Mouse (Mus musculus) small intestine, adult 2 months (tissue): ENCODE measurements at regions not wholly inside any gene's neighbourhood (a gene's known extent, or its start where the extent isn't known, plus 50 kb on each side); places are given as distances from the start of the nearest gene placed in this dataset.

ENCODE experiments used
- H3K27ac ChIP-seq: fragments of 200-500 bp; 2 replicates; pipeline ENCODE4 v1.5.1; 2012; ENCODE audit warnings: low read depth, low read length, control low read depth, inconsistent platforms; ENCODE audit not compliant: insufficient read depth
- H3K27me3 ChIP-seq: fragments of 200-500 bp; 2 replicates; pipeline ENCODE4 v1.6.1; 2012; ENCODE audit warnings: mild to moderate bottlenecking, moderate library complexity, low read length, inconsistent platforms; ENCODE audit not compliant: control insufficient read depth, insufficient read depth
- H3K36me3 ChIP-seq: fragments of 200-500 bp; 2 replicates; pipeline ENCODE4 v1.6.1; 2012; ENCODE audit warnings: mild to moderate bottlenecking, low read length, control low read depth, inconsistent platforms; ENCODE audit not compliant: control insufficient read depth, insufficient read depth
- H3K4me1 ChIP-seq: fragments of 200-500 bp; 2 replicates; pipeline ENCODE4 v1.6.1; 2012; ENCODE audit warnings: low read length, inconsistent platforms, mixed read lengths; ENCODE audit not compliant: control insufficient read depth, insufficient read depth, insufficient read length
- H3K4me3 ChIP-seq: fragments of 200-500 bp; 2 replicates; pipeline ENCODE4 v1.5.1; 2012; ENCODE audit warnings: low read depth, mild to moderate bottlenecking, control low read depth, inconsistent platforms, low read length, moderate library complexity
- CTCF ChIP-seq: fragments of 200-500 bp; IDR thresholded peaks from 2 replicates; pipeline ENCODE4 v1.5.1; 2012; ENCODE audit warnings: low read depth, mild to moderate bottlenecking, control low read depth, inconsistent platforms, low read length, moderate library complexity, mixed read lengths; ENCODE audit not compliant: insufficient replicate concordance, insufficient read length; ENCODE audit errors: extremely low read depth
- POLR2A ChIP-seq: fragments of 200-500 bp; IDR thresholded peaks from 2 replicates; pipeline ENCODE4 v1.6.1; 2012; ENCODE audit warnings: low read depth, mild to moderate bottlenecking, control low read depth, inconsistent platforms, low read length, moderate library complexity
- WGBS: fragments of 180-500 bp; shearing (Covaris S2); methylation state at CpG from one replicate; pipeline ENCODE4 v1.1.7; 2018; 5-methylcytosine and 5-hydroxymethylcytosine counted together

DNA sequence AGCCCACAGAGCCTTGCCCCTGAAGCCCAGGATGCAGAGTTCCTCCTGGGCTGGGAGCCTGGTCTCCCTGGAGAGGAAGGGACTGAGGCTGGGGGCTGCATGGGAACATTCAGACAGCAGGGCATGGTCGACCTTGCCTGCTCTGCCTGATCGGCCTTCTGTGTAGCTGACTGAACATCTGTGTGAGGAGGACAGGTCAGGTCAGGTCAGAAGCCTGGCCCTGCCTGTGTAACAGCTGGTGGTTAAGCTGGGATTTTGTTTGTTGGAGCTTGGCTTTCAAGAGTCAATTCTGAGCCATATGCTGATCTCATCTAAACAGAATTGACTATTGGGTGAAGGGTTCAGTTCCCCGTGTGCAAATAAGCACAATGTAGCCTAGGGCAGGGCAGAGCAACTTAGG is 365.5 kb downstream of the Cdh26 start:
- no peak for TF ChIP-seq POLR2A
- H3K27ac ChIP-seq: no peak overlapping the region
- 39% methylated on average over 3 of the region's 3 CpGs for whole genome bisulfite sequencing

DNA sequence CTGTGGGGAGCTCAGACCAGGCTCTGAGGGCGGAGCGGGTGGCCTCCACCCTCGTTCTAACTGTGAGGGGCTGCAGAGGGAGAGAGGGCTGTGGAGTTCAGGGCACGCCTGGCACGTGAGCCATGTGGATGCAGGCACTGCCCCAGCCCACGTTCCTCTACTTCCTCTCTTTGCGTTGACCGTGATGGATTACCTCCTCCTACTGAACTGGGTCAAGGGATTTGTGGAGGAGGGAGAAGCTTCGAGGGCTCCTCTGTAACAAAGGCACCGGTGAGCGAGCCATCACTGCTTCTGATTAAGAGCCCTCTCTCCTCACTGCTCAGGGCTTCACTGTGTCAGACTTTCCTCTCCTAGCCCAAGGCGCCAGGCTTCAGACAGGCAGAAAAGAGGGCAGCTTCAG is 371.1 kb downstream of the Cdh26 start:
- no peaks in the 10 kb centered on the region for H3K4me1 ChIP-seq
- no peak overlapping the region for H3K4me3 ChIP-seq
- WGBS: 60% methylated on average over 12 of the region's 12 CpGs
- no peaks in the 10 kb centered on the region for H3K27me3 ChIP-seq
- no peak overlapping the region for H3K27ac ChIP-seq
- TF ChIP-seq POLR2A: no peak
- no peak for TF ChIP-seq CTCF
- no peaks in the 10 kb centered on the region for H3K36me3 ChIP-seq

More for the DNA sequence above, 365.5 kb downstream of the Cdh26 start:
- Histone ChIP-seq H3K36me3 (no peaks in the 10 kb centered on the region), H3K4me1 (no peaks in the 10 kb centered on the region), H3K27me3 (no peaks in the 10 kb centered on the region), H3K4me3 (no peak overlapping the region)

DNA sequence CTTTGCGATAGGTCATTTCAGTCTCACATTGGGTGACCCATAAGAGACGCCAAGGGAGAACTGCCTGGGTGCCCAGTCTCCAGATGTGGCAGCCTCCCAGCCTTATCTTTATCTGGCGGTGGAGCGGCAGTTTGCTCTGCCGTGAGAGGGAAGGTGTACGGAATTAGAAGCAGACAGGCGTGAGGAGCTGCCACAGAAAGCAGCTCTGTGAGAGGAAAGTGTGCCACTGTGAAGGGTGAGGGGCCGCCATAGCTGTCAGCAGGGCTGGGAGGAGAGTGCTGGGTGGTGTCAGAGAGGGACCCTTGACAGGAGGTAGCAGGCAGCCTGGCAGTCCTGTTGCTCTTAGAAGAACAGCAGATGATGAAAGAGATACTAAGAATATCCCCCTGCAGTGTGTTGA is 375.0 kb downstream of the Cdh26 start:
- Histone ChIP-seq H3K27ac (no peak overlapping the region), H3K27me3 (no peaks in the 10 kb centered on the region), H3K36me3 (no peaks in the 10 kb centered on the region), H3K4me1 (no peaks in the 10 kb centered on the region), H3K4me3 (no peak overlapping the region)
- TF ChIP-seq POLR2A (no peak), CTCF (no peak)
- 40% methylated on average over 8 of the region's 8 CpGs for WGBS

DNA sequence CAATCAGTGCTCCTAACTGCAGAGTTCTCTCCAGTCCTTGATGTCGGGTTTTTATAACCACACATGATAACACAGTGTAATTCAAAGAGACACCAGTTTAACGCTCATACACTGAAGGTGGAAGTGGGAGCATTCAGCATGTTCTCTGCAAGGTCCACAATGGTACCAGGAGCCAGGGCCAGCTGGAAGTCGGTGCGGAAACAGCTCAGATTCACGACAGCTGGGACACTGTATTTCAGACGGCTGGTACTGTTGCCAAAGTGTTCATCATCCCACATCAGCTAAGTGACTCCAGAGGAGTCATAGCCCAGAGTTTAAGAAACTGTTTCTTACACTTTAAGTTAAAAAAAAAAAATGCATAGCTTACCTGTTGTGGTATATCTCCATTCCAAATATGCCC is 391.2 kb downstream of the Cdh26 start:
- WGBS: 69% methylated on average over 6 of the region's 6 CpGs
- Histone ChIP-seq H3K4me3 (no peak overlapping the region), H3K27ac (no peak overlapping the region), H3K4me1 (no peaks in the 10 kb centered on the region), H3K36me3 (no peaks in the 10 kb centered on the region), H3K27me3 (no peaks in the 10 kb centered on the region)
- TF ChIP-seq CTCF (no peak), POLR2A (no peak)

DNA sequence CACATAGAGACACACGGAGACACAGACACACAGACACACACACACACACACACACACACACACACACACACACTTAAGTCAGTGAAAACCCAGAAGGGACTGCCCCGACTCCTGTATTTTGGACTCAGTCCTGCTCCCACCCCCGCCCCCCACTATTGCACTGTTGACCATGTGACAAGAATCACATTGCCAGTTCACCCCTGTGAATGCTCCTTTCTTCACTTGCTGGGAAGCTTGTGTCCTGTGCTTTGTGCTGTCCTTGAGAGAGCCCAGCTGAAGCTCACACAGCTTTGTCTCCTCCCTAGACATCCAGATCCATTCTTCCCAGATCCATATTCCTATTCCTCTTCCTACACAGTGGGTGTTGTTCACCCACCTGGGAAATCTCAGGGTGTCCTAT is 400.0 kb downstream of the Cdh26 start:
- H3K27ac ChIP-seq: no peak overlapping the region
- H3K36me3 ChIP-seq: no peaks in the 10 kb centered on the region
- no peaks in the 10 kb centered on the region for H3K27me3 ChIP-seq
- WGBS: 86% methylated on average over 3 of the region's 3 CpGs
- no peak overlapping the region for H3K4me3 ChIP-seq
- no peak for TF ChIP-seq CTCF
- TF ChIP-seq POLR2A: no peak
- H3K4me1 ChIP-seq: no peaks in the 10 kb centered on the region

DNA sequence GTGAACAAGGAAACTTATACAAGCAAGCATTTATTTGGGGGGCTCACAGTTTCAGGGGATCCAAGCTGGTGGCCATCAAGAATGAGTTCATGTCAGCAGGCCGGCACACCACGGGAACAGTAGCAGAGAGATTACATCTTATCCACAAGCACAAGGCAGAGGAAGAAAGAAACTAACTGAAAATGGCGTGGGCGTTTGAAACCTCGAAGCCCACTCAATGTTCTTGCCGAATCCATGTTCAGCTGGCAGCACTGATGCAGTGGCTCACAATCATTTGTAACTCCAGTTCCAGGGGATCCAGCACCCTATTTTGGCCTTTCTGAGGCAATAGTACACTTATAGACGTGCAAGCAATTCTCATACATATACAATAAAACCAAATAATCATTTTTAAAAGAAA is 404.7 kb downstream of the Cdh26 start:
- H3K4me1 ChIP-seq: no peaks in the 10 kb centered on the region
- 76% methylated on average over 7 of the region's 7 CpGs for WGBS
- no peaks in the 10 kb centered on the region for H3K27me3 ChIP-seq
- TF ChIP-seq POLR2A: no peak
- no peak for TF ChIP-seq CTCF
- no peak overlapping the region for H3K4me3 ChIP-seq
- no peaks in the 10 kb centered on the region for H3K36me3 ChIP-seq
- no peak overlapping the region for H3K27ac ChIP-seq

DNA sequence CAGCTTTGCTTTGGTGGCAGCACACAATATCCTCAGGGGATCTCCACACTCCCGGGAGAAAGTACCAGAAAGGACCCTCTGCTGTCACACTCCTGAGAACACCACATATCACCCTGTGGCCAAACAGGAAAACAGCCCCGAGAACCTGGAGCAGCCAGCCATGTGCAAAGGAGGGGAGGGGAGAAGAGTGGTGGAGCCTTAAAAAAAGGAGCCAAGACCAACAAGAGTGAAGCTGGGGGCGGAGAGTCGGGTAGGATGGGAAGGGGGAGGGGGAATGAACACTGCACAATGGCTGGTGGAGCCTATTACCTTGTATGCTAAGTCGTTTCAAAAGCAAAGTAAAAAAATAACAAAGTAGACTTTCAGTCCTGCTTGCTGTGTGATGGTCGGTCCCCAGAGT is 408.2 kb downstream of the Cdh26 start:
- WGBS: 19% methylated on average over 6 of the region's 6 CpGs
- Histone ChIP-seq H3K4me3 (no peak overlapping the region), H3K4me1 (no peaks in the 10 kb centered on the region), H3K27ac (no peak overlapping the region), H3K27me3 (no peaks in the 10 kb centered on the region), H3K36me3 (no peaks in the 10 kb centered on the region)
- TF ChIP-seq POLR2A (no peak), CTCF (no peak)

DNA sequence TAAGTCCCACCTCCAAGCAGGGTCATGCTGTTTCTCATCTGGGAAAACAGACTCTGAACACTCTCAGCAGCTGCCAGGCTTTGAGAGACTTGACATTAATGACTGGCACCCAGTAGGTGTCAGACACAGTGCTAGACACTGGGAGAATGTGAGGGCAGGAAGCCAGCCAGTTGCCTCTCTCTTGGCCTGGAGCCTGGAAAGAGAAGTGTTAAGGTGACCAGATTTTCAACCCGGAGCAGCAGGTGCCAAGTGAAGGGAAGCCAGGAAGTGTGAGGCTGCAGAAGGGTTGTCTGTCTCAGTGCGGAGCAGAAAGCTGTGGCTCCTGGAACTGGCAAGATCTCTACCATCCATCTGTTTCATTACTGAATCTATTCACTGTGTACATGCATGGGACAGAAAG is 410.6 kb downstream of the Cdh26 start:
- no peak overlapping the region for H3K27ac ChIP-seq
- H3K4me1 ChIP-seq: no peaks in the 10 kb centered on the region
- 25% methylated on average over 2 of the region's 2 CpGs for WGBS
- no peaks in the 10 kb centered on the region for H3K27me3 ChIP-seq
- H3K4me3 ChIP-seq: no peak overlapping the region
- no peaks in the 10 kb centered on the region for H3K36me3 ChIP-seq
- TF ChIP-seq POLR2A (no peak), CTCF (no peak)
